Mouse (Mus musculus): ENCODE measurements around the gene Cpm. TPM values are rescaled to one million over a fixed set of nuclear protein-coding genes. Genes with fewer than 3 reads are reported as not detected.

Gene Cpm
- polyA plus RNA-seq, 1 experiment from 2014 or later, result 31.2 TPM

GRCm38 (mm10) chr10:117626840-117627615 lies 2.3 kb upstream of the Cpm start:
- H3K9ac ChIP-seq (replicated peaks; ENCODE audit: low read length), result no peak overlapping the region
- no peak overlapping the region for H3K4me2 ChIP-seq (replicated peaks; ENCODE audit: low read depth, low read length)
- H3K36me3 ChIP-seq (ENCODE audit: insufficient read depth, low read length), result no peaks in the 10 kb centered on the region
- peaks cover 11% of the 10 kb centered on the region for H3K27me3 ChIP-seq (ENCODE audit: insufficient read depth, low read length)
- 51% methylated on average over 7 of the region's 7 CpGs for WGBS
- no peak for ATAC-seq (ENCODE audit: low FRiP score, low TSS enrichment)
- peaks cover 25% of the 10 kb centered on the region; the same call in 1 of the 2 replicates for H3K4me1 ChIP-seq (ENCODE audit: insufficient read depth, low read length)
- H3K4me3 ChIP-seq (ENCODE audit: low read length), result no peak overlapping the region
- H3K27ac ChIP-seq (ENCODE audit: low read length), result no peak overlapping the region
- H3K9me3 ChIP-seq (ENCODE audit: low read length), result no peaks in the 10 kb centered on the region

- Histone ChIP-seq H3K27ac (ENCODE audit: low read length) (no peak overlapping the region), H3K4me1 (ENCODE audit: insufficient read depth, low read length) (peaks cover 25% of the 10 kb centered on the region; the same call in 1 of the 2 replicates), H3K4me3 (ENCODE audit: low read length) (no peak overlapping the region), H3K4me2 (replicated peaks; ENCODE audit: low read depth, low read length) (no peak overlapping the region), H3K36me3 (ENCODE audit: insufficient read depth, low read length) (no peaks in the 10 kb centered on the region), H3K9me3 (ENCODE audit: low read length) (no peaks in the 10 kb centered on the region), H3K27me3 (ENCODE audit: insufficient read depth, low read length) (peaks cover 11% of the 10 kb centered on the region), H3K9ac (replicated peaks; ENCODE audit: low read length) (no peak overlapping the region)
- no peak for ATAC-seq (ENCODE audit: low FRiP score, low TSS enrichment)
- WGBS, result 49% methylated on average over 7 of the region's 7 CpGs
Measured at GRCm38 (mm10) chr10:117627616-117627930, 1.7 kb upstream of the Cpm start.

- Histone ChIP-seq H3K27me3 (ENCODE audit: insufficient read depth, low read length) (peaks cover 11% of the 10 kb centered on the region), H3K36me3 (ENCODE audit: insufficient read depth, low read length) (no peaks in the 10 kb centered on the region), H3K4me2 (replicated peaks; ENCODE audit: low read depth, low read length) (peak overlapping the region; percentile 95; the same call in 1 of the 2 replicates), H3K9me3 (ENCODE audit: low read length) (no peaks in the 10 kb centered on the region), H3K4me3 (ENCODE audit: low read length) (no peak overlapping the region), H3K27ac (ENCODE audit: low read length) (no peak overlapping the region), H3K4me1 (ENCODE audit: insufficient read depth, low read length) (peaks cover 25% of the 10 kb centered on the region; the same call in 1 of the 2 replicates), H3K9ac (replicated peaks; ENCODE audit: low read length) (no peak overlapping the region)
- WGBS, result 50% methylated on average over 6 of the region's 6 CpGs
- no peak for ATAC-seq (ENCODE audit: low FRiP score, low TSS enrichment)
Measured at GRCm38 (mm10) chr10:117627949-117628348, 1.4 kb upstream of the Cpm start.

- Histone ChIP-seq H3K36me3 (ENCODE audit: insufficient read depth, low read length) (no peaks in the 10 kb centered on the region), H3K4me2 (replicated peaks; ENCODE audit: low read depth, low read length) (peak overlapping the region; percentile 95), H3K4me3 (ENCODE audit: low read length) (peak overlapping the region; percentile 70), H3K27me3 (ENCODE audit: insufficient read depth, low read length) (peaks cover 11% of the 10 kb centered on the region), H3K9me3 (ENCODE audit: low read length) (no peaks in the 10 kb centered on the region), H3K9ac (replicated peaks; ENCODE audit: low read length) (peak overlapping the region; percentile 71), H3K27ac (ENCODE audit: low read length) (0 out of 2 replicates have a peak overlapping the region, but pooled peaks have one; percentile 29), H3K4me1 (ENCODE audit: insufficient read depth, low read length) (peaks cover 25% of the 10 kb centered on the region; the same call in 1 of the 2 replicates)
- WGBS, result 2% methylated on average over 25 of the region's 25 CpGs
- ATAC-seq (ENCODE audit: low FRiP score, low TSS enrichment), result no peak
Measured at GRCm38 (mm10) chr10:117628363-117629168, 734 bp upstream of the Cpm start.

- H3K9ac ChIP-seq (replicated peaks; ENCODE audit: low read length), result no peak overlapping the region
- H3K27me3 ChIP-seq (ENCODE audit: insufficient read depth, low read length), result peaks cover 11% of the 10 kb centered on the region
- peaks cover 22% of the 10 kb centered on the region; the same call in 1 of the 2 replicates for H3K4me1 ChIP-seq (ENCODE audit: insufficient read depth, low read length)
- ATAC-seq (ENCODE audit: low FRiP score, low TSS enrichment), result no peak
- H3K4me2 ChIP-seq (replicated peaks; ENCODE audit: low read depth, low read length), result peak overlapping the region; percentile 95
- H3K27ac ChIP-seq (ENCODE audit: low read length), result no peak overlapping the region
- H3K9me3 ChIP-seq (ENCODE audit: low read length), result no peaks in the 10 kb centered on the region
- WGBS, result 22% methylated on average over 8 of the region's 8 CpGs
- no peaks in the 10 kb centered on the region for H3K36me3 ChIP-seq (ENCODE audit: insufficient read depth, low read length)
- peak overlapping the region; percentile 70 for H3K4me3 ChIP-seq (ENCODE audit: low read length)
Measured at GRCm38 (mm10) chr10:117630176-117630575, 876 bp downstream of the Cpm start.

- H3K4me1 ChIP-seq (ENCODE audit: insufficient read depth, low read length), result peaks cover 21% of the 10 kb centered on the region; the same call in 1 of the 2 replicates
- no peak for ATAC-seq (ENCODE audit: low FRiP score, low TSS enrichment)
- no peak overlapping the region for H3K4me2 ChIP-seq (replicated peaks; ENCODE audit: low read depth, low read length)
- no peak overlapping the region for H3K27ac ChIP-seq (ENCODE audit: low read length)
- H3K27me3 ChIP-seq (ENCODE audit: insufficient read depth, low read length), result peaks cover 11% of the 10 kb centered on the region
- 56% methylated on average over 2 of the region's 2 CpGs for WGBS
- no peaks in the 10 kb centered on the region for H3K9me3 ChIP-seq (ENCODE audit: low read length)
- no peak overlapping the region for H3K9ac ChIP-seq (replicated peaks; ENCODE audit: low read length)
- H3K4me3 ChIP-seq (ENCODE audit: low read length), result no peak overlapping the region
- no peaks in the 10 kb centered on the region for H3K36me3 ChIP-seq (ENCODE audit: insufficient read depth, low read length)
Measured at GRCm38 (mm10) chr10:117630810-117631209, 1.5 kb downstream of the Cpm start.

GRCm38 (mm10) chr10:117631562-117632259 lies 2.4 kb downstream of the Cpm start:
- Histone ChIP-seq H3K9me3 (ENCODE audit: low read length) (no peaks in the 10 kb centered on the region), H3K4me2 (replicated peaks; ENCODE audit: low read depth, low read length) (no peak overlapping the region), H3K4me3 (ENCODE audit: low read length) (no peak overlapping the region), H3K36me3 (ENCODE audit: insufficient read depth, low read length) (no peaks in the 10 kb centered on the region), H3K27ac (ENCODE audit: low read length) (no peak overlapping the region), H3K9ac (replicated peaks; ENCODE audit: low read length) (no peak overlapping the region), H3K4me1 (ENCODE audit: insufficient read depth, low read length) (peaks cover 21% of the 10 kb centered on the region; the same call in 1 of the 2 replicates), H3K27me3 (ENCODE audit: insufficient read depth, low read length) (peaks cover 11% of the 10 kb centered on the region)
- 74% methylated on average over 16 of the region's 16 CpGs for WGBS
- no peak for ATAC-seq (ENCODE audit: low FRiP score, low TSS enrichment)

GRCm38 (mm10) chr10:117632394-117632793 lies 3.1 kb downstream of the Cpm start:
- no peak overlapping the region for H3K27ac ChIP-seq (ENCODE audit: low read length)
- WGBS, result 90% methylated on average over 4 of the region's 4 CpGs
- no peak for ATAC-seq (ENCODE audit: low FRiP score, low TSS enrichment)

GRCm38 (mm10) chr10:117633564-117634208 lies 4.4 kb downstream of the Cpm start:
- no peak overlapping the region for H3K4me2 ChIP-seq (replicated peaks; ENCODE audit: low read depth, low read length)
- H3K9ac ChIP-seq (replicated peaks; ENCODE audit: low read length), result no peak overlapping the region
- H3K36me3 ChIP-seq (ENCODE audit: insufficient read depth, low read length), result no peaks in the 10 kb centered on the region
- 90% methylated on average over 5 of the region's 5 CpGs for WGBS
- H3K4me3 ChIP-seq (ENCODE audit: low read length), result no peak overlapping the region
- no peaks in the 10 kb centered on the region for H3K9me3 ChIP-seq (ENCODE audit: low read length)
- H3K27me3 ChIP-seq (ENCODE audit: insufficient read depth, low read length), result peaks cover 3% of the 10 kb centered on the region; the same call in 1 of the 2 replicates
- H3K4me1 ChIP-seq (ENCODE audit: insufficient read depth, low read length), result peaks cover 10% of the 10 kb centered on the region; the same call in 1 of the 2 replicates
- H3K27ac ChIP-seq (ENCODE audit: low read length), result no peak overlapping the region
- ATAC-seq (ENCODE audit: low FRiP score, low TSS enrichment), result no peak

More at GRCm38 (mm10) chr10:117632394-117632793, 3.1 kb downstream of the Cpm start:
- Histone ChIP-seq H3K9ac (replicated peaks; ENCODE audit: low read length) (no peak overlapping the region), H3K36me3 (ENCODE audit: insufficient read depth, low read length) (no peaks in the 10 kb centered on the region), H3K27me3 (ENCODE audit: insufficient read depth, low read length) (peaks cover 10% of the 10 kb centered on the region), H3K4me2 (replicated peaks; ENCODE audit: low read depth, low read length) (no peak overlapping the region), H3K4me1 (ENCODE audit: insufficient read depth, low read length) (peaks cover 21% of the 10 kb centered on the region; the same call in 1 of the 2 replicates), H3K4me3 (ENCODE audit: low read length) (no peak overlapping the region), H3K9me3 (ENCODE audit: low read length) (no peaks in the 10 kb centered on the region)

Measured in kidney, embryonic 16.5 days (tissue).